Mouse (Mus musculus): ENCODE results near the gene Dtd1.

- TF ChIP-seq CTCF (IDR thresholded peaks at IDR 0.05) (no peak), EP300 (IDR thresholded peaks at IDR 0.05) (no peak)
These were observed 95.2 kb downstream of the Dtd1 start for GRCm38 (mm10) chr2:144694923-144695322.

Measured in lung, postnatal 0 days (tissue).